Mouse (Mus musculus) left cerebral cortex, postnatal 10 days (tissue): ENCODE measurements at regions not wholly inside any gene's neighbourhood (a gene's known extent, or its start where the extent isn't known, plus 50 kb on each side); places are given as distances from the start of the nearest gene placed in this dataset.
"Not testable (repeated sequence)": the region's sequence is repeated elsewhere in the genome, so short reads cannot be mapped to it uniquely, and the experiment has no call there.

Experiments used
- DNase-seq, 2 experiments: peaks; one replicate each; pipeline ENCODE4 v3.0.0; 2021 to 2022; ENCODE audit warnings: low spot score in 2 of 2, mixed read lengths in 1 of 2; ENCODE audit errors: extremely low spot score in 1 of 2
- intact Hi-C: fragments of 180-260 bp; cut with DNase I; formaldehyde crosslinking; loops from one replicate; pipeline ENCODE4 v1.15.1; 2025

DNA sequence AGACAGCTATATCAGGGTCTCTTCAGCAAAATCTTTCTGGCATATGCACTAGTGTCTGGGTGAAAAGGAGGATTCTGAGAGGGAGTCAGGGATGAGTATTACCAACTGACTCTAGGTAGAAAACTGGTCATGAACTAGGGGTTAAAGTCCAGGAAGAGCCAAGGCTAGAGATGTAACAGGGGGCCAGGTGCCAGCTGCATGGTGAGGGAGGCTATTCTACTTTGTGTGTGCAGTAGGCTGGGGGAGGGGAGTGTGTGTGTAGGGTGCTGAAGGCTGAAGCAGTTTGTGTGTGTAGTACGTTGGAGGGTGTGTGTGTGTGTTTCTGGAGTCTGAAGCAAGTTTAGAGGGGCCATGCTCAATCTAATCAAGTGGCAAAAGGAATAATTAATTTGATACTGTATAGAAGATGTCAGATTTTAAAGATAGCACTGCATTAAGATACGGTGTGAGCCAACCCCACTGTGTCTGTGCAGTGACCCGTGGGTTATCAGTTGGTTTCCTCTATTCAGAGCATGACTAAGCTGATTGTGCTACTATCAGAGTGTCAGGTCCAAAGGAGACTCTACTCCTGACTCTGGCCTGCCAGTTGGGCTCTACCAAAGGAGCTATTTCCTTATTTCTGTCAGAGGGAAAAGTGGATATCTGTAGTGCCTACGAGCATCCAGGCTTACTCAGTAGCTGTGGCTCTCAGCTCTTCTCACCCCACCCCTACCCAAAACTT, 82.0 kb downstream of the Phlda1 start:
- no peak for DNase-seq
- intact Hi-C loops = no loop called here

DNA sequence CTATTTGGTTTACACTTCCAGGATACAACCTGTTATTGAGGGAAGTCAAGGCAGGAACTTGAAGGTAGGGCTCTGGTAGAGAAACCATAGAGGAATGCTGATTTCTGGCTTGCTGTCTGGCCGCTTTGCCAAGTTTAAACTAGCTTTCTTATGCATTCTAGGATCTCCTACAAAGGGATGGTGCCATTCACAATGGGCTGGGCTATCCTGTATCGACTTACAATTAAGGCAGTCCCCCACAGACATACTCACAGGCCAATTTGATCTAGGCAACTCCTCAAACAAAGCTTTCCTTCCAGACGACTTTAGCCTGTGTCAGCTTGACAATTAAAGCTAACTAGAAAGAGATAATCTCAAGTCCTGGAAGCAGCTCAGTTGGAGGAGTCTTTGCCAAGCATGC, 83.1 kb downstream of the Phlda1 start:
- intact Hi-C loops = no loop called here
- DNase-seq = no peak

DNA sequence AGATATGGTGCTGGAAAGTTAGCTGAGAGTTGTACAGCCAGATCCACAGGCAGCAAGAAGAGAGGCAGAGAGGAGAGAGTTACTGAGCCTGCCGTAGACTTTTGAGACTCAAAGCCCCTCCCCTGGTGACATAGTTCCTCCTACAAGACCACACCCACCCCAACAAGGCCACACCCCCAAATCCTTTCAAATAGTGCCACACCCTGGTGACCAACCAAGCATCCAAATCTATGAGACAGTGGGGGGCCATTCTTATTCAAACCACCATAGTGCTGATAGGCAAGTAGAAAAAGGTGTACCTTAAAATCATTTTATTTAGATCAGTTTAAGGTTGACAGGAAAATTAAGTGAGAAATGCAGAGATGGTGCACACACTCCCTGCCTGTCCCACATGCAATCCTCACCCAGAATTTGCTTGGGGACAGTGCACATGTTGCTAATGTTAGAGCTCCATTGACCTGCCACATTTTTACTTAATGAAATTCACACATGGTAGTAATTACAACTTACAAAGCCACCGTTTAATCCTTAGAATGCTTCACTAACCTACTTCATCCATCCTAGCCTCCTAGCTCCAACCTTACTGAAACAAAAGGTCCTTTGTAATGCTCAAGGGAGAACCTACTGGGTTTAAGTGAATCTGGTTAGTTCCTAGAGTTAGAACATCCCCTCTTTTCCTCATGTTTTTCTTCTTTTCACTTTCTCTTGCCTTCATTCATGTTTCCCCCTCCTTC, 86.5 kb downstream of the Phlda1 start:
- no peak for DNase-seq
- intact Hi-C loops = no loop called here

DNA sequence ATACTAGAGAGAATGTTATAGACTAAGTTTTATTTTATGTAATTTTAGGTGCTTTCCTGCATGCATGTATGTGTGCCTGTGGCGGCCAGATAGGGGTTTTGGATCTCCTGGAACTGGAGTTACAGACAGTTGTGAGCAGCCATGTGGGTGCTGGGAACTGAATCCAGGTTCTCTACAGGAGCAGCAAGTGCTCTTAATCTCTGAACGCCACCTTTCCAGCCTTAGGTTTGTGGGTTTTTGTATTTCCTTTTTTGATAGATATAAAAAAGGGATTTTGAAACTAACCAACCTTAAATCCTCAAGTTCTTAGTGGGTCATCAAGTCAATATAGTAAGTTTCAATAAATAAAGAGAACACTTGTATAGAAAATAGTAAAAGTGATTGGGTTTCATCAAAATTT, 87.2 kb downstream of the Phlda1 start:
- intact Hi-C loops = no loop called here

DNA sequence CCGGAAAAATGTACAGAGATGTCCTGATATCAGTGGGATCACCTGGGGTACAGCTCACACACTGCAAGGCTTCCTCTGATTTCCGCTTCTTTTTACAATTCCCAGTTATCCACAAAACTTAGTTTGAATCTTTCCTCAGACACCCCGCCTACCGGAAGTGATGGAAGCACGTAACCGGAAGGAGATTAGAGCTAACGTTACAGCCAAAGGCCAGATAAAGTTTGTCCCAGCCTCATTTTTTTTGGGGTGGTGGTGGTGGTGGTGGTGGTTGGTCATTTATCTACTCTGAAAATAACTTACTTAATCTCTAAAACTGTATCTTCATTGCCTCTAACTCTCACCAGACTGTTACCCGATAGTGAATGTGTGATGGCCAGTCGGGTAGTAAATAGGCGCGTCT, 88.1 kb downstream of the Phlda1 start:
- intact Hi-C loops = no loop called here
- DNase-seq = no peak

More for the DNA sequence above, 87.2 kb downstream of the Phlda1 start:
- DNase-seq = no peak

DNA sequence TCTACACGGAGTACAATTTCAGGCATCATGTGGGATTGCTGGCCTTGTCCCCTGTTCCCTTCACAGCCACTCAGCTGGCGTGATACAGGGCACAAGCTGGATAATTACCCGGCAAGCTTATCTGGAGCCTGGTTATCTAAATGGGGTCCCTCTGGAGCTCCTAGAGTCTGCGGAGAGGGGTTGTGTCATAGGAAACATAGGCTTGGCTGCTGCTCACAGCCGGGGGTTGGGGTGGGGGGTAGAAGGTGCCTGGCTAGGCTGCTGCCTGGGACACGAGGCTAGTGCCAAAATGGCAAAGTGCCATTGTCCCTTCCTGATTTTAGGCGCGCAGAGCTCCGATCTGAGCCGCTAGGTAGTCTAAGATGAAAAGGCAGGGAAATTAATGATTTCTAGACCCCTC, 88.6 kb downstream of the Phlda1 start:
- intact Hi-C loops = no loop called here
- DNase-seq = no peak

DNA sequence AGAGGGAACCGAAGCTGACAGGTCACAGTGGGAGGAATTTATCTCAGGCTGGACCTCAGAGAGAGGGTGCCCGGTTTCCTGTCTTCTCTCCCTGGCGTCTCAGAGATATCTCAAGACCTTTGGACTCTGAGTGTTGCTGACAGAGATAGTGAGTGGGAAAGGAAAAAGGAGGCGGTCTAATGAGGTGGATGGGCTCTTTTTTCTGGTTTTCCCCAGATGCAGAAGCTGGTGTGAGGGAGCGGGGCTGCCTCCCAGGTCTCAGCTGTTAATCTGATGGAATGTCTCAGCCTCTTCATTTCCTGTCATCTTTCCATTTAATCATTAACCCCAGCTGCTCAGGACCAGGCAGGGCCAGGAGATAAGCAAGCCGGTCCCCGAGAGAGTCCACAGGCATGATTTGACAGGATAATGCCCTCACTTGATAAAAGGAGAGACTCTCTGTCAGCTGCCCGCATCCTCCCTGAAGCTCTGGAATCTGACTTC, 89.5 kb downstream of the Phlda1 start:
- DNase-seq = no peak
- intact Hi-C loops = no loop called here

DNA sequence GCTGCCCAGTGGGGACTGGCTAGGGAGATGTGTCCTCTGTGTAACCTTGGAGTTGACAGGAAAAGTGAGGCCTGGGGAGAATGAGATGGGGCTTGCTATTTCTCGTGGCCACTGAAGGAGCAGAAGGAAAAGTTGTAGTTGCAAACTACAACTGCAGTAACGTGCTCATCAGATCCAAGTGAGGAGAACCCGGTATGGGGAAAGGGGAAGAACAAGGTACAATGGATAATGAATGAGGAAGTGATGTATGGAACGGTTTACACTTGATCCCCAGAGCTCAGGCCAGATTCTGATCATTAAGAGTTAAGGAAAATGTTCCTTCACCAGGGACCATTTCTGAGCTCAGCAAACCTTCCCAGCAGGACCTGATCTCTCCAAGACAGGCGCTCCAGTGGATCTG, 92.6 kb downstream of the Phlda1 start:
- no peak for DNase-seq
- intact Hi-C loops = no loop called here

DNA sequence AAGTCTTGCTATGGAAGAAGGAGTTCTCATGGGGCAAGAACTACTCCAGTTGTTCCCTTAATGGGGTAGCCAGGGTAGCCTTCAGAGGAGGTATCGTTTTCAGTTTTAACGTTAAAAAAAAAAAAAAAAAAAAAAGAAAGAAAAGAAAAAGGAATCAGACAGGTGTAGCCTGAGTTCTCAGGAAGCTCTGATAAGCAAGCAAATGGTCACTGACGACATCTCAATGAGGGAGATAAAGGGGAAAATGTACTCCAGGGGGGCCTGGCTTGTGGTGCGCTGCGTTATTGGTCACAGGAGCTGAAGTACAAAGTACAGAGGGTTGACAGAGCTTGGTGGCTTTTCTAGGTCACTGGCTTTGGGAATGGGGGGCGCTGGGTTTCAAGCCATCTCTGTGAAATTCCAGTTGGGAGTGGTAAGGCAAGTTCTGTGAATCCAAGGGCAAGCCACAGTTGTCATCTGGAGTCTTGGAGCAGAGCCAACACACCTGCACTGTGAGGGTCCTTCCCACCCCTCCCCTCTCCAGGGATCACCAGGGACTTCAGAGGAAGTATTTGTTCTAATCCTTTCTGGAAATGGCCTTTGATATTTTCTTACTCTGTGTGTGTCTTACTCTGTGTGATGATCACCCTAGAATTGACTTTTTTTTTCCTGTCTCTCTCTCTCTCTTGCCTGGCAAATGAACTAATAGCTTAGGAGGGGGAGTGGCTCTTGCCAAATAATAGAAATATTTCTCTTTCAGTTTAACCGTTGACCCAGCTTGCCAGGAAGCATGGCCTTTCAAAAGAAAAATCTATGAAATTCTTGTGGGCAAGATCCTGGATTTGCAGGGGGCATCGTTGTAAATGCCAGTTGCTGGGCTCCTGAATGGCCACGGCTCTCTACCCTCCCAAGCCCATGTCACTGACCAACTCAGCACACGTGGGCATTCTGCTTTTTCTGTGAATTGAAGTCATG, 93.5 kb downstream of the Phlda1 start:
- peak in 1 of 2 experiments; percentile 47 for DNase-seq
- intact Hi-C loops = no loop called here

DNA sequence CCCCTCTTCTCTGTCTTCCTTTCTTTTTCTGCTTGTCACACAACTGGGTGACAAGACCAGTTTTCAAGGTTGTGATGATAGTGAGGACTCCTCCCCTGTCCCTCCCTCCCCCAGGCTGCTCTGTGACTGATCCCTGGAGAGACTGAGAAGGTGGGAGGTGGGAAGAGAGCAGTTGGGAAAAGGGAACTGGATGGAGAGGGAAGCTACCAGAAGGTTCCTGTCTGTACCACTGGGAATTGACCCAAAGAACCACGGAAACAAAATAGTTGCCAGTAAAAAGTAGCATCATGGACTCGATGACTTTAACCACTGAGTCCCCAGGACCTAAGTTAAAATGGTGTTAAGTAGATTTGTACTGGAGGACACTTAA, 94.2 kb downstream of the Phlda1 start:
- no peak for DNase-seq
- intact Hi-C loops = no loop called here

DNA sequence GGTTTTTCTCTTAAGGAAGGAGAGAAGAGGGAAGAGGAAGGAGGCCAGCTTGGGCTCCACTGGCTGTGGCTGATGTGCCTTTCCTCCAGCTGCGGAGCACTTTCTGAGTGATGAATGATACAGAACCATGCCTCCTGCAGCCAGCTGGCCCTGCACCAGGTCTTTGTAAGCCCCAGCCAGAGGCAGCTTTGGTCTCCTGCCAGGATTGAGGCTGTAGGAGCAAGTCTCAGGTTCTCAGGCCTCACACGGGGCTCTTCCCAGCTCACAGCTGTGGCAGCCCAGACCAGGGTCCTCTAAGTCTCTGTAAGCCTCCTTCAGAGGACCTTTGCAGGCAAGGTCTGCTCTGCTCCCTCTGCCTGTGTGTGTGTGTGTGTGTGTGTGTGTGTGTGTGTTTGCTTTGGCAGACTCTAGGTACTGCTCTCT, 94.6 kb downstream of the Phlda1 start:
- peak; percentile 60 to 92 for DNase-seq
- intact Hi-C loops = no loop called here

DNA sequence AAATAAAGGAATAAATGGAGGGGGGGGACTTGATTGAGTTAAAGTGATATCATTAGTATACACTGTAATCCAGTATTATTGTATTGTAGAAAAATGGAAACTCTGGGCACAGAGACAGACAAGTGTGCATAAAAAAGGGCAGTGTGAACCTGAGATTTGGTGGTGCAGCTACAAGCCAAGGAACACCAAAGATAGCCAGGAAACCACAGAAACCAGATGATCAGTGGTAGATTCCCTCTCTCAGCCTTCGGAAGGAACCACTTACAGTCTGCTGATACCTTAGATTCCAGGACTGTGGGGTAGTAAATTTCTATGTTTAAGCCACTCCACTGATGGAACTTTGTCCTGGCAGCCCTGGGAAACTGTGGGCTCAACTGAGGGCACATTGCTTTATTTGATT, 97.1 kb downstream of the Phlda1 start:
- intact Hi-C loops = no loop called here
- DNase-seq = no peak

DNA sequence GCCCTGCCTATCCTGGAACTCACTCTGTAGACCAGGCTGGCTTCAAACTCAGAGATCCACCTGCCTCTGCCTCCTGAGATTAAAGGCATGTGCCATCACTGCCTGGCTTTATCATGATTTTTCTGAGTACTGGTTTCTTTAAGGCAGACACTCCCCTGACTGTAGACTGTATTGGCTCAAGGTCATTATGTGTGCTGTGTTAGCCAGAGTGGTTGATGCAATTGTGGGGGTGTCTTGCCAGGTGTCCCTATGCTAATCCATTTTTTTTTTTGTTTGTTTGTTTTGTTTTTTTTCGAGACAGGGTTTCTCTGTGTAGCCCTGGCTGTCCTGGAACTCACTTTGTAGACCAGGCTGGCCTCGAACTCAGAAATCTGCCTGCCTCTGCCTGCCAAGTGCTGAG, 101.3 kb downstream of the Phlda1 start:
- DNase-seq, intact Hi-C loops: not testable (repeated sequence)

DNA sequence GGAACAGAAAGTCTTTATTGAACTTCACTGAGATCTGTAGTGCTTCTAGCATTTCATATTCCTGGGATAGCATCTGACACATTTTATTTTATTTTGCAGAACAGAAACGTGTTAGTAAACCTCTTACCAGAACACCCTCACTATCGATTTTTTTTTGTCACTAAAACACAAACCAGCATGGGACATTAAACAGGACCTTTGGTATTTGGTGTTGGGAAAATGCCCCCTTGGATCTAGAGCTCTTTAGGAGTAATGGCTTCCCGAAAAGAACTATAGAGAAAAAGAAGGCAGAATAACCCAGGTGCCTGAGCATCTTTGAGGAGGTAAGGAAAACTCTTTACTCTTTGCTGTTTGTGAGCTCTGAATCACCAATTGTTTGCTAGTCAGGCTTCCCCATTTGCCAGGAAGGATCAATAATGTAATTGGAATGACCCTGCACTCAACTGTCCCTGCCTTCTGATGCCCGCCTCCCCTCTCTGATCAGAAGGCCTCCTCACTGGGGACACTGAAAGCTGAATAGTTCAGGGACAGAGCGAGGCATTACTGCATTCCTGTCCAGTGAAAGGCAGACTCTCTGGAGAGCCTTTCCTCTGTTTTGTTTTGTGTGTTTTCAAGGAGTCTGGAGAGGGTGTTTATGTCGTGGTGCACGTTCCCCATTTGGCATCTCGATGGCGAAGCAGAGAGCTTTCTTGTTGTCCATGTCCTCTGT, 102.5 kb downstream of the Phlda1 start:
- DNase-seq = no peak
- intact Hi-C loops = no loop called here

DNA sequence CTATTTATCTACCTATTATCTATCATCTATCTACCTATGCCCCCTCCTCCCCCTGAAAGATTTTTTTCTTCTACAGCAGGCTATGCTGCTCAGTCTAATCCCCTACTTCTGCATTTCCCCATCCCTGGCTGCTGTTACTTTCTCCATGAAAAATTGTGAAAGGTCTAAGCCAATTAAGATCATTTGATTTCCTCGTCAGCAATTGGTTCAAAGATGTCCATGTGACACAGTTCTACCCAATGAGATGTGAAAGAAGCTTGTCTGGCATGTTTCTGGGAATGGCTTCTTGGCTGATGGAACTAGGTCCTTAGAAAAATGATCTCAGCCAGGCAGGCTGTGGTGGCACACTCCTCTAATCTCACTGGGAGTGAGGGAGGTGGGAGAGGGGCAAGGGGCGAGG, 103.8 kb downstream of the Phlda1 start:
- intact Hi-C loops = no loop called here
- DNase-seq = no peak

DNA sequence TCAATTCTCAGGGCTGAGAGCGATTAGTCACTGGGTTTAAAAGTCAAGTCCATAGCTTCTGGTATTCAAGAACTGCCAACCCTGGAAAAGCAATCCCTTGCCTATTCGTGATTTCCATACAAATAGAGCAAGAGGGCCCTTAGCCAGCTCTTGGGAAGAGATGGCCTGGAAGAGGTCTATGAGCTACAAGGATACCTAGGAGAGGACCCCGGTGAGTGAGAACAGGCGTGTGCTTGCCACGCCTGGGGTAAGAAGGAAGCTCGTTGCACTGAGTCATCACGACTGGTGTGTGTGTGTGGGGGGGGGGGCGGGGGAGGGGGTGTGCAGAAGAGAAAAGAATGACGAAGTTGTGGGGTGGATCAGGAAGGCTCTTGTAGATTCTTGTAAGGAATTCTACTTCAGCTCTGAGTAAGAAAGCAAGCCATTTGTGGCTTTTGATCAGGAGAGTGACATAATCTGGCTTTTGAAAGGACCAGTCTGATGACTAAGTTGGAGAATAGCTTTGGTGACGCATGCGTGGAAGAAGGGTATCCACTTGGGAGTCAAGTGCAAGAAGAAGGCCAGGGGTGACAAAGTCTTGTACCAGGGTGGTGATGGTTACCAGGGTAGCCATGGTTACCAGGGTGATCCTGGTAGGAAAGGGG, 113.7 kb downstream of the Phlda1 start:
- intact Hi-C loops = no loop called here

DNA sequence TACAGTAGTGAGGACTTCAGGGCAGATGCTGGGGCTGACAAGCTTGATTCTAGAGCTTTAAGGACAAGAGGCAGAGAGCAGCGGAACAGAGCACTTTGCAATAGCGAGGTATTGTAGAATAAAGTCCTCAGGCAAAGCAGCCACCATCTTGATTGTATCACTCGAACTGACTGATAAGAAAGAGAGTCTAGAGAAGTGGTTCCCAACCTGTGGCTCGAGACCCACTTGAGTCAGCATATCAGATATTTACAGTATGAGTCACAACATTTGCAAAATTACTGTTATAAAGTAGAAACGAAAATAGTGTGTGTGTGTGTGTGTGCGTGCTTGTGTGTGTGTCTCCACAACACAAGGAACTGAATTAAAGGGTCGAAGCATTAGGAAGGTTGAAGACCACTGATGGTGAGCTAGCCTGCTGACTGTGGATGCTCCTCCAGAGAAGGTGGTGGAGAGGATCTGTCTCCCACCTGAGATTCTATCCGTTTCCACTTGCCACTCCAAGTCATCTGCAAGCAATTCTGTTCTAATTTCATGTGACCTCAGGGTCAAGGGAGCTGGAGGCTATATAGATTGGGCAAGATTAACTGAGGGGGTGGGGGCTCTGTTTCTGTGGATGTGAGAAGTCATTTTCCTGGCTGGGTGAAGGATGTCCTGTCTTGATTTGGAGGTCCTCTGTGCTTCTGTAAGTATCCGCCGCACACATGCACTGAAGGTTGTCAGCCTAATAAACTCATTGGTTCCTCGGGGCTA, 115.0 kb downstream of the Phlda1 start:
- no peak for DNase-seq
- intact Hi-C loops = no loop called here

More for the DNA sequence above, 113.7 kb downstream of the Phlda1 start:
- no peak for DNase-seq

DNA sequence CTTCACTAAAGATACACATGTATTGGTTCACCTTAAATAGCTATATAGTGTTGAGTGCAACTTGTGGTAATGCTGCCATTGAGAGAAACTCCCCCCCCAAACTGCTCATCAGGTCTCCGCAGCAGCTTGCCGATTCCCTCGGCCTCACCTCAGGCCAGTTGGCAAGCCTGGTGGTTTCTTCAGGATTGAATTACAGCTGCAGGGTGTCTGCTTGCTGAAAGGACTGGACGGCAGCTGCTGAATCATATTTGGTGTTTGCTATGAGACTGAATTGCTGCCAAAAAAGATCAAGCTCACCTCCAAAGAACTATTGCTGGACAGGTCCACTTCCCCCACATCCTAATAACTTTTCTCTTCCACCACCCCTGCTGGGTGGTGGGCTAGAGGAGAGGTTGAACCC, 116.7 kb downstream of the Phlda1 start:
- no peak for DNase-seq
- intact Hi-C loops = no loop called here
